8 mouse cellular contexts compared by ENCODE assay signal in genomic region chr10:59920810-59921681, GRCm38 (mm10). TPM values are rescaled to one million over a fixed set of nuclear protein-coding genes. Genes with fewer than 3 reads are reported as not detected.
DNase-seq lines count a peak whose midpoint lies in the region; ATAC-seq lines count a peak whose summit lies in the region.

No protein-coding gene starts in this region.

- 4% methylated on average over 33 of the region's 33 CpGs for WGBS in embryonic facial prominence, embryonic 11.5 days
- WGBS in heart, embryonic 10.5 days = 7% methylated on average over 33 of the region's 33 CpGs
- 10% methylated on average over 33 of the region's 33 CpGs for WGBS in liver, embryonic 11.5 days

- H3K4me1 ChIP-seq in embryonic facial prominence, embryonic 11.5 days (ENCODE audit: control insufficient read depth, insufficient read depth, low read length) = peaks cover 2% of the 10 kb centered on the region
- peaks cover 35% of the 10 kb centered on the region for H3K4me1 ChIP-seq in heart, embryonic 10.5 days
- peaks cover 35% of the 10 kb centered on the region for H3K4me1 ChIP-seq in liver, embryonic 11.5 days (replicated peaks; ENCODE audit: control insufficient read depth, insufficient read depth, low read length)

- H3K4me3 ChIP-seq in embryonic facial prominence, embryonic 11.5 days (ENCODE audit: low read depth, low read length) = peak overlapping the region; percentile 32
- H3K4me3 ChIP-seq in heart, embryonic 10.5 days = peak overlapping the region; percentile 58
- H3K4me3 ChIP-seq in liver, embryonic 11.5 days (ENCODE audit: low read depth, low read length) = peak overlapping the region; percentile 56

- H3K27me3 ChIP-seq in embryonic facial prominence, embryonic 11.5 days (ENCODE audit: control insufficient read depth, insufficient read depth, low read length) = no peaks in the 10 kb centered on the region
- H3K27me3 ChIP-seq in heart, embryonic 10.5 days (ENCODE audit: insufficient read depth, poor library complexity, severe bottlenecking) = 0 out of 2 replicates have a peak, but pooled peaks cover 4% of the 10 kb centered on the region
- no peaks in the 10 kb centered on the region for H3K27me3 ChIP-seq in liver, embryonic 11.5 days (replicated peaks; ENCODE audit: control insufficient read depth, insufficient read depth, low read length)

- H3K9ac ChIP-seq in embryonic facial prominence, embryonic 11.5 days (replicated peaks; ENCODE audit: low read length) = peak overlapping the region; percentile 50
- peak overlapping the region; percentile 51 for H3K9ac ChIP-seq in liver, embryonic 11.5 days (ENCODE audit: low read depth, low read length)

- no peaks in the 10 kb centered on the region for H3K9me3 ChIP-seq in embryonic facial prominence, embryonic 11.5 days (replicated peaks; ENCODE audit: control insufficient read depth, low read length)
- no peaks in the 10 kb centered on the region for H3K9me3 ChIP-seq in heart, embryonic 10.5 days
- H3K9me3 ChIP-seq in liver, embryonic 11.5 days (ENCODE audit: control insufficient read depth, low read length) = no peaks in the 10 kb centered on the region

- H3K27ac ChIP-seq in embryonic facial prominence, embryonic 11.5 days (replicated peaks; ENCODE audit: low read depth, low read length) = peak overlapping the region; percentile 80
- H3K27ac ChIP-seq in heart, embryonic 10.5 days = peak overlapping the region; percentile 88
- peak overlapping the region; percentile 47 for H3K27ac ChIP-seq in liver, embryonic 11.5 days (ENCODE audit: low read depth, low read length)

- peak overlapping the region; percentile 74 for H3K4me2 ChIP-seq in embryonic facial prominence, embryonic 11.5 days (ENCODE audit: low read depth, low read length)
- H3K4me2 ChIP-seq in liver, embryonic 11.5 days = peak overlapping the region; percentile 93

- DNase-seq in B cell, adult 2 months = peak; percentile 64 to 69
- peak; percentile 75 for DNase-seq in adrenal gland, adult 8-10 months
- peak; percentile 91 for DNase-seq in embryonic facial prominence, embryonic 11.5 days (ENCODE audit: low spot score)
- DNase-seq in heart, embryonic 10.5 days (ENCODE audit: low spot score) = no peak
- peak; percentile 78 to 81 for DNase-seq in kidney, adult 8-10 months
- peak; percentile 71 for DNase-seq in liver, embryonic 11.5 days (ENCODE audit: low spot score)
- DNase-seq in testis, postnatal 14 days (ENCODE audit: low spot score) = peak; percentile 60

- ATAC-seq in embryonic facial prominence, embryonic 11.5 days (replicated peaks; ENCODE audit: insufficient number of reproducible peaks, low FRiP score, low TSS enrichment, low read depth) = peak; percentile 61
- peak; percentile 69 for ATAC-seq in liver, embryonic 11.5 days (replicated peaks; ENCODE audit: low FRiP score)
- peak; percentile 34; the same call in 1 of the 2 replicates for ATAC-seq in monocyte, adult 5-6 weeks (replicated peaks; ENCODE audit: insufficient number of reproducible peaks, low FRiP score, low TSS enrichment, poor library complexity, severe bottlenecking)

- no peaks in the 10 kb centered on the region for H3K36me3 ChIP-seq in embryonic facial prominence, embryonic 11.5 days (replicated peaks; ENCODE audit: control insufficient read depth, insufficient read depth, low read depth, low read length)
- no peaks in the 10 kb centered on the region for H3K36me3 ChIP-seq in heart, embryonic 10.5 days
- H3K36me3 ChIP-seq in liver, embryonic 11.5 days (ENCODE audit: control insufficient read depth, insufficient read depth, low read length) = no peaks in the 10 kb centered on the region

RNA-seq across cellular contexts. Expression of gene Ddit4, which starts 30.6 kb away (rescaled TPM):
- 10 to 100 TPM; 27.9 to 91.5 (median 34.7) TPM for total RNA-seq in adrenal gland, adult 8-10 months (2022)
- polyA plus RNA-seq in embryonic facial prominence, embryonic 11.5 days (2014; fragmentation: Nextera tagmentation; extraction: Ambion mirVana) = 6.3 and 6.9 TPM in 2 replicates
- 17.6 and 32.8 TPM in 2 replicates for polyA plus RNA-seq in heart, embryonic 10.5 days (2016; fragmentation: Nextera tagmentation; extraction: Ambion mirVana)
- 2.7 and 4.3 TPM in 2 replicates for polyA plus RNA-seq in liver, embryonic 11.5 days (2014; fragmentation: Nextera tagmentation; extraction: Ambion mirVana)
- total RNA-seq in monocyte, adult 5-6 weeks (2017) = 29.5 to 34.2 TPM (median 34.2 TPM) in 3 replicates

RNA-seq across cellular contexts. Expression of gene Dnajb12, which starts 41.7 kb away (rescaled TPM):
- 10 to 100 TPM; 59.3 to 67.0 (median 62.9) TPM for total RNA-seq in adrenal gland, adult 8-10 months (2022)
- 19.4 and 21.6 TPM in 2 replicates for polyA plus RNA-seq in embryonic facial prominence, embryonic 11.5 days (2014; fragmentation: Nextera tagmentation; extraction: Ambion mirVana)
- 28.8 and 32.0 TPM in 2 replicates for polyA plus RNA-seq in heart, embryonic 10.5 days (2016; fragmentation: Nextera tagmentation; extraction: Ambion mirVana)
- 27.4 and 30.2 TPM in 2 replicates for polyA plus RNA-seq in liver, embryonic 11.5 days (2014; fragmentation: Nextera tagmentation; extraction: Ambion mirVana)
- 29.6 to 41.9 TPM (median 30.0 TPM) in 3 replicates for total RNA-seq in monocyte, adult 5-6 weeks (2017)
